Mouse (Mus musculus) midbrain, embryonic 13.5 days (tissue): ENCODE results near the gene Gins2. TPM values are rescaled to one million over a fixed set of nuclear protein-coding genes. Genes with fewer than 3 reads are reported as not detected.

ENCODE experiments used
- ATAC-seq: fragments of 200-750 bp; cut with Nextera tagmentation; 2 replicates; pipeline ENCODE4 v1.8.0; 2017; ENCODE audit warnings: mild to moderate bottlenecking, moderate TSS enrichment, moderate library complexity
- H3K27ac ChIP-seq: fragments of 300-500 bp; sonication (generic); 2 replicates; pipeline ENCODE4 v1.5.1; 2015; ENCODE audit warnings: inconsistent platforms, mild to moderate bottlenecking, moderate library complexity
- H3K27me3 ChIP-seq: fragments of 300-500 bp; sonication (generic); 2 replicates; pipeline ENCODE4 v1.6.1; 2015; ENCODE audit warnings: mild to moderate bottlenecking, inconsistent platforms
- H3K36me3 ChIP-seq: fragments of 300-500 bp; sonication (generic); 2 replicates; pipeline ENCODE4 v1.6.1; 2015; ENCODE audit warnings: mild to moderate bottlenecking, inconsistent platforms
- H3K4me1 ChIP-seq: fragments of 300-500 bp; sonication (generic); replicated peaks from 2 replicates; pipeline ENCODE4 v1.6.1; 2015; ENCODE audit warnings: inconsistent platforms
- H3K4me2 ChIP-seq: fragments of 300-500 bp; sonication (generic); replicated peaks from 2 replicates; pipeline ENCODE4 v1.6.1; 2015; ENCODE audit warnings: moderate library complexity, mild to moderate bottlenecking, inconsistent platforms
- H3K4me3 ChIP-seq: fragments of 300-500 bp; sonication (generic); replicated peaks from 2 replicates; pipeline ENCODE4 v1.5.1; 2015; ENCODE audit warnings: mild to moderate bottlenecking, inconsistent platforms
- H3K9ac ChIP-seq: fragments of 300-500 bp; sonication (generic); replicated peaks from 2 replicates; pipeline ENCODE4 v1.6.1; 2015; ENCODE audit warnings: mild to moderate bottlenecking, inconsistent platforms
- H3K9me3 ChIP-seq: fragments of 300-500 bp; sonication (generic); 2 replicates; pipeline ENCODE4 v1.6.1; 2016; ENCODE audit warnings: mild to moderate bottlenecking, inconsistent platforms
- WGBS: fragments of 180-500 bp; shearing (Covaris S2); methylation state at CpG from one replicate; pipeline ENCODE4 v1.1.7; 2015; 5-methylcytosine and 5-hydroxymethylcytosine counted together
- polyA plus RNA-seq: library from polyadenylated mRNA; unstranded; fragments of >200 nt; fragmentation: Nextera tagmentation; extraction: Ambion mirVana; gene quantifications from 2 replicates; pipeline ENCODE4 v1.2.1, GENCODE M21; 2015

The Gins2 gene
- polyA plus RNA-seq, 1 experiment from 2014 or later: 36.7 TPM

DNA sequence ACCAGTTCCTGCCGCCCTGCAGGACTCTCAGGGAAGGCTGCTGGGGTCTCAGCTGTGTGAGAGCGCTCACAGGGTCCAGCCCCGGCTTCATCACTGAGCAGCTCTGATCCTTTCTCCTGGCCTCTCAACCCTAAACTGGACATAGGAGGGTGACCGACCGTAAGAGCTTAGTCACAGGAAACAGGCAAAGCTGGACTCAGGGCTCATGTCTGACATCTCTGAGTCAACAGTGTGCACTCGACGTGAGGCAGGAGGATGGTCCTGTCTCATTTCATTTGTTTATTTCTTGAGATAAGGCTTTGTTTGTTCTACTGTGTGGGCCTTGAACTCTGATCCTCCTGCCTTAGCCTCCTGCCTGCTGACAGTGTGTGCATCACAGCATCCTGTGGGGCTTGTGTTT, 31.3 kb upstream of the Gins2 start:
- 0 out of 2 replicates have a peak overlapping the region, but pooled peaks have one; percentile 14 for H3K27ac ChIP-seq
- H3K4me3 ChIP-seq: no peak overlapping the region
- H3K9ac ChIP-seq: no peak overlapping the region
- ATAC-seq: no peak
- peaks cover 62% of the 10 kb centered on the region for H3K4me1 ChIP-seq
- WGBS: 48% methylated on average over 7 of the region's 7 CpGs
- H3K4me2 ChIP-seq: no peak overlapping the region
- no peaks in the 10 kb centered on the region for H3K27me3 ChIP-seq
- no peaks in the 10 kb centered on the region for H3K9me3 ChIP-seq
- H3K36me3 ChIP-seq: no peaks in the 10 kb centered on the region

DNA sequence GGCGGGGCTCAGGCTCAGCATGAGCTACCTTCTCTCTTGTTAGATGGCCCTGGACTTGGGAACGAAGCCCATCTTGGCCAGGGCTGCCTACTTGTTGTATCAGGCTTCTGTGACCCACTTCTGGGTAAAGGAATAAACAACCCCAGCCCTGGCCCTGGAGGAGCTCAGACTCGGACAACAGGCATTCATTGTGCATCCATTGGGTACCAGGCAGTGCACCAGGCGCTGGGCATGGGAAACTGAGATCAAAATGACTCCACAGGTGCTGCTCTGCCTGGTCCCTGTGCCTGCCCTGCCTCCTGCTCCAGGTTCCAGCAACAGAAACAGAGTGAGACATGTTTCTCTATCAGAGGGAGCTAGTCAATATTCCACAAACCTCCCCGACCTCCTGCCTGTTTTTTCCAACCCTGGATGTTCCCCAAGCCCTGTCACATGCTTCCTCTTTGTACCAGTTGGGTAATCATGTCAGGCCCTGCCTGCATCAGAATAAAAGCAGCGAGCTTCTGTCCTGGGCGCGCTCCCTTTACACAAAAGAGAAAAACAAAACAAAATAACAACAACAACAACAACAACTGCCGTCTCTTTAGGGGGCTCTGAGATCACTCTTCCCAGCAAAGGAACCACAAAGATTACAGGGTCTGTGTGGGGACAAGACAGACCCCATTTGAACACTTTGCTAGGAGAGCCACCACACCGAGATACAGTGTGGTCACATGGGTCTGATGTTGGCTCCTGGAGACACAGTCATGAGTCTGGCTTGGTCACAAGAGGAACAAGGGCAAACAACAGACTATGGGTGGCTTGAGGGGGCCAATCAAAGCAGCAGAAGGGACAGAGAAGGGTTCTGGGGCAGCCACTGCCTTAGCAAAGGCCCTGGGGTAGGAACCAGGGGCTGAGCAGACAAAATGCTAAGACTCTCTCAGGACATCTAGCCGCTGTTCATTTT, 30.4 kb upstream of the Gins2 start:
- WGBS: 75% methylated on average over 11 of the region's 11 CpGs
- H3K27ac ChIP-seq: 0 out of 2 replicates have a peak overlapping the region, but pooled peaks have one; percentile 14
- ATAC-seq: no peak
- H3K9me3 ChIP-seq: no peaks in the 10 kb centered on the region
- H3K4me2 ChIP-seq: no peak overlapping the region
- H3K27me3 ChIP-seq: no peaks in the 10 kb centered on the region
- no peak overlapping the region for H3K9ac ChIP-seq
- no peak overlapping the region for H3K4me3 ChIP-seq
- no peaks in the 10 kb centered on the region for H3K36me3 ChIP-seq
- H3K4me1 ChIP-seq: peaks cover 63% of the 10 kb centered on the region

DNA sequence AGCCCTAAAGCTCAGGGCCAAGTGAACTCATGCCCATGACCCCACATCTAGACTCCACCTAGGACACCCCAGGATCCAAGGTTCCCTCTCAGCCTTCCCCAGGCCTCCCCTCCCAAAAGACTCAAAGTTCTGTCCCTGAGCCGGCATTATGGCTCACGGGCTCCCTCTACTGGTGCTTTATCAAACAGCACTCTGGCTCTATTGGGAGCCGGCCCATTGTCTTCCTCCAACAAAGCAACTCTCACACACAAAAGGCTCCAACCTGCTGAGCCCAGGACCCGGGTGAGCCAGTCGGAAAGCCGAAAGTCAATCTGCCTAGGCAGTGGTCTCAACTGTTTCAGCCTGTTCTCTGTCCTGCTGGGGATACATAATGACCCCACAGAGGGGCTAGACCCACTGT, 29.0 kb upstream of the Gins2 start:
- H3K27ac ChIP-seq: peak overlapping the region; percentile 68
- H3K36me3 ChIP-seq: no peaks in the 10 kb centered on the region
- 0 out of 2 replicates have a peak overlapping the region, but pooled peaks have one; percentile 22 for H3K4me2 ChIP-seq
- no peak overlapping the region for H3K9ac ChIP-seq
- no peaks in the 10 kb centered on the region for H3K9me3 ChIP-seq
- H3K27me3 ChIP-seq: no peaks in the 10 kb centered on the region; the same call in 1 of the 2 replicates
- under 1% methylated on average over 6 of the region's 6 CpGs for WGBS
- peak; percentile 49 for ATAC-seq
- H3K4me3 ChIP-seq: no peak overlapping the region
- H3K4me1 ChIP-seq: peaks cover 55% of the 10 kb centered on the region

DNA sequence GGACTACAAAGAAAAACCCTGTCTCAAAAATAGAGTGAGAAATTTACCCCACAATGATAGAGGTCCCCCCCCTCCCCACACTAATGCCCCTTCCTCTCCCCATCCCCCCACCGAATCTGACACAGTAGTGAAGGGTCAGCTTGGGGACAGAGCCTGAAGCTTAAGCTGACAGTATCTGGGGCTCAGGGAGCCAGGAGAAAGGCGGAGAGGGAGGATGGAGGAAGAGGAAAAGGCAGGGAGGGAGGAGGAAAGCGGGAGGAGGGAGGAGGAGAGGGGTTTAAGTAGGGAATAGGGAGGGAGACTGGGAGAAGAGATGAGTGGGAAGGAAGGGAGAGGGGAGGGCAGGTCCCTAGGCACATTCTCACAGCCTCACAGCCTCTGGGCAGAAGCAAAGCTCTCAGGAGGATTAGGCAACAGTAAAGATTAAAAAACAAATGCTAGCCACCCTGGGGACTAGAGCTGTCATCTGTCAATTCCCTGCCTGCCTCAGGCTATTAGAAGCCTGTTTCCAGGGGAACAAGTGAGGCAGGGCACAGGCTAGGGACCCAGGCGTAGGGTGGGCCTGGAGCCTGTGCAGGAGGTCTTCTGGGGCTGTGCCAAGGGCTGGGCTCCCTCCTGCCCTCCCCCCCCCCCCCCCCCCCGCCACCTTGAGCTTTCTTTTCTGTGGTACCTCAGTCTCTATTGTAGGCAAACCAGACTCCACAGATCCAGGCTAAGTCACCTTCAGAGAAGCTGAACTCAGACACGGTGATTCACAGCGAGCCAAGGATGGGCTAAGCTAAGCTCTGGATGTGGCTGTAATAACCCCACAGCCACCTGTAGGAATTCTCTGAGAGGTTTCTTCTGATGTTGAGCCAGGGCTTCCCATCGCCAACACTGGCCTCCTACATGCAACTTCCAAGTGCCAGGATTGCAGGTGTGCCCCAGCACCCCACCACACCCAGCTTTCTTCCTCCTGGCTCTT, 27.8 kb upstream of the Gins2 start:
- H3K27me3 ChIP-seq: no peaks in the 10 kb centered on the region; the same call in 1 of the 2 replicates
- ATAC-seq: peak; percentile 87
- 10% methylated on average over 7 of the region's 8 CpGs for WGBS
- H3K9ac ChIP-seq: no peak overlapping the region; the same call in 1 of the 2 replicates
- H3K9me3 ChIP-seq: no peaks in the 10 kb centered on the region
- H3K36me3 ChIP-seq: no peaks in the 10 kb centered on the region
- H3K4me3 ChIP-seq: no peak overlapping the region
- peaks cover 52% of the 10 kb centered on the region for H3K4me1 ChIP-seq
- peak overlapping the region; percentile 79 for H3K27ac ChIP-seq
- 0 out of 2 replicates have a peak overlapping the region, but pooled peaks have one; percentile 1 for H3K4me2 ChIP-seq

DNA sequence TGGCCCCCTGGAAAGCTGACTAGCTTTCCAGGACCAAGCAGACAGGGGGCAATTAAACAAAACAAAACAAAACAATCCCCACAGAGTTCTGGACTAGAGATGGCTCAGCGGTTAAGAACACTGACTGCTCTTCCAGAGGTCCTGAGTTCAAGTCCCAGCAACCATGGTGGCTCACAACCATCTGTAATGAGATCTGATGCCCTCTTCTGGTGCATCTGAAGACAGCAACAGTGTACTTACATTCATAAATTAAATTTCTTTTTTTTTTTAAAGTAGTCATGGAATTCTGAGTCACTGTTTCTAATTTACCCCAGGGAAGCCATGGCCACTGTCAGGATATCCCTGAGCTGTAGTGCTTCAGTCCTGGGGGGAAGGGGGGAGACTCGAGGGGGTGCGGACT, 25.4 kb upstream of the Gins2 start:
- peaks cover 36% of the 10 kb centered on the region for H3K4me1 ChIP-seq
- H3K27me3 ChIP-seq: no peaks in the 10 kb centered on the region; the same call in 1 of the 2 replicates
- no peak for ATAC-seq
- H3K9ac ChIP-seq: no peak overlapping the region
- H3K36me3 ChIP-seq: no peaks in the 10 kb centered on the region
- H3K4me3 ChIP-seq: no peak overlapping the region
- no peaks in the 10 kb centered on the region for H3K9me3 ChIP-seq
- no peak overlapping the region for H3K27ac ChIP-seq
- H3K4me2 ChIP-seq: no peak overlapping the region
- 89% methylated on average over 3 of the region's 3 CpGs for WGBS

DNA sequence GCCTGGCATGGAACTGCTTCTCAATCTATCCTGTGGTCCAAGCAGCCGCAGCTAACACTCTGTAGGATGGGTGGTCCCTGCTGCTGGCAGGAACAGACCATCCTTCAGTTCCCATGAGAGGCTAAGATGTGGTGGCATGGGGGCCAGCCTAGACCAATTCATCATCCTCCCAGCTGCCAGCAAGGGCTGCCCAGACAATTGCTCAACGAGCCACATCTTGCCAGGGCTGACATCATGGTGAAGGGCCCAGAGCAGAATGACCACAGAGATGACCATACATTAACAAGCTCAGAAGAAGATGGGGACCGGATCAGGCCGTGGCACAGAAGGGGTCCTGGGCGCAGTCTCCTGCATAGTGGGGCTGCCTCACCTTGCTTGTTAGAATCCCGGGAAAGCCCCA, 21.7 kb upstream of the Gins2 start:
- H3K9me3 ChIP-seq: no peaks in the 10 kb centered on the region
- no peaks in the 10 kb centered on the region for H3K36me3 ChIP-seq
- 94% methylated on average over 6 of the region's 6 CpGs for WGBS

DNA sequence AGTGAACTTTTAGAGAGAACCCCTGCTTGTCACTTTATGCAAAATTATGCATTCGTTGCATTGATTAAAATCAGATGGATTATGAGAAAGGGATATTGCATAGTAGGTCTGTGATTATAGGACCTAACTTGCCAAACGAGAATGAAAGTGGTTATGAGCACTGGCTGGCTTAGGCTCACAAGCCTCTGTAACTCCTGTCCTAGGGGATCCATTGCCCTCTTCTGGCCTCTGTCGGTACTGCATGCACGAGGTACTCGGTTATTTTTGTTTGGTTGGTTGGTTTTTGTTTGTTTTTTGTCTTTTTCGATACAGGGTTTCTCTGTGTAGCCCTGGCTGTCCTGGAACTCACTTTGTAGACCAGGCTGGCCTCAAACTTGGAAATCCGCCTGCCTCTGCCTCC, 18.8 kb upstream of the Gins2 start:
- H3K4me3 ChIP-seq: no peak overlapping the region
- 15% methylated on average over 7 of the region's 7 CpGs for WGBS
- H3K27me3 ChIP-seq: peaks cover 5% of the 10 kb centered on the region; the same call in 1 of the 2 replicates
- no peak overlapping the region for H3K27ac ChIP-seq
- ATAC-seq: peak; percentile 54
- no peaks in the 10 kb centered on the region for H3K9me3 ChIP-seq
- H3K4me1 ChIP-seq: peaks cover 2% of the 10 kb centered on the region
- H3K4me2 ChIP-seq: no peak overlapping the region
- H3K36me3 ChIP-seq: no peaks in the 10 kb centered on the region
- H3K9ac ChIP-seq: no peak overlapping the region

More for the DNA sequence above, 21.7 kb upstream of the Gins2 start:
- Histone ChIP-seq H3K4me2 (no peak overlapping the region), H3K9ac (no peak overlapping the region), H3K4me1 (peaks cover 5% of the 10 kb centered on the region), H3K27ac (no peak overlapping the region), H3K4me3 (no peak overlapping the region), H3K27me3 (peaks cover 5% of the 10 kb centered on the region)
- ATAC-seq: no peak

DNA sequence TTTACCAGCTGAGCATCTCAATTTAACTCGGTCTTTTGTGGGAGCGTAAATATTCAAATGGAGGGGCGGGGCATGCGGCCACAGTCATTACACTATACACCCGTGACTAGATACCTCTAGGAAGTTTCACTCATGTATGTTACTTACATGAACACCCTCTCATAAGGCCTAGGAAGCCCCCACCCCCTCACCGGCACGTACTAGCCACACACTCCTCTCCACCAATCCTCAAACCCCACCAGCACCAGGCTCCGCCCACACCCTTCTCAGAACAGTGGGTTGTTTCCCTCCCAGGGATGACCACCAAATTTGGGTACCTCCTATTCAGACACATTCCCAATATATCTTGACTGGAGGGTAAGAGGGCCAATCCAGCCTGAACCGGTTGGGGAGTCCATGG, 18.4 kb upstream of the Gins2 start:
- Histone ChIP-seq H3K4me2 (no peak overlapping the region), H3K4me3 (no peak overlapping the region), H3K27ac (no peak overlapping the region), H3K4me1 (peaks cover 6% of the 10 kb centered on the region), H3K9me3 (no peaks in the 10 kb centered on the region), H3K36me3 (no peaks in the 10 kb centered on the region), H3K9ac (no peak overlapping the region), H3K27me3 (peaks cover 5% of the 10 kb centered on the region; the same call in 1 of the 2 replicates)
- peak; percentile 31; the same call in 1 of the 2 replicates for ATAC-seq
- 81% methylated on average over 9 of the region's 9 CpGs for WGBS

DNA sequence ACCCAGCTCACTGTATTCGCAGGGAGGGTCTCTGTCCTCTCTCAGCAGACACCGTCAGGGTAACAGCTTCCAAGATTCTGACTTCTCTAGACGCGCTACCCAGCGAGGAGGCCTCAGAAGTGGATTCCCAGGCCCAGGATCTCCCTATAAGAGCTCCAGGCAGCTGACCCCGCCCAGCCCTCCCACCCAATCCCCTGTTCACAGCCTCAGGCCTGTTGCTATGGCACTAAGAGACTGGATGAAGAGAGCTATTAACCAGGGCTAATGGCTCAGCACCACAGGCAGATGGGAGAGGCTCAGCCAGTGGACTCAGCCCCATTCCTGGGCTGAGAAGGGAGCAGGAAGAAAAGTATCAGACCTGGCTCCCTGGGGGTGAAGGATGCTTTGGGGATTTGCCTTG, 13.6 kb upstream of the Gins2 start:
- Histone ChIP-seq H3K4me3 (no peak overlapping the region), H3K27ac (0 out of 2 replicates have a peak overlapping the region, but pooled peaks have one; percentile 14), H3K9ac (no peak overlapping the region; the same call in 1 of the 2 replicates), H3K4me2 (no peak overlapping the region), H3K36me3 (no peaks in the 10 kb centered on the region), H3K9me3 (no peaks in the 10 kb centered on the region), H3K27me3 (0 out of 2 replicates have a peak, but pooled peaks cover 7% of the 10 kb centered on the region), H3K4me1 (peaks cover 17% of the 10 kb centered on the region)
- ATAC-seq: peak; percentile 50; the same call in 1 of the 2 replicates
- 25% methylated on average over 6 of the region's 6 CpGs for WGBS

DNA sequence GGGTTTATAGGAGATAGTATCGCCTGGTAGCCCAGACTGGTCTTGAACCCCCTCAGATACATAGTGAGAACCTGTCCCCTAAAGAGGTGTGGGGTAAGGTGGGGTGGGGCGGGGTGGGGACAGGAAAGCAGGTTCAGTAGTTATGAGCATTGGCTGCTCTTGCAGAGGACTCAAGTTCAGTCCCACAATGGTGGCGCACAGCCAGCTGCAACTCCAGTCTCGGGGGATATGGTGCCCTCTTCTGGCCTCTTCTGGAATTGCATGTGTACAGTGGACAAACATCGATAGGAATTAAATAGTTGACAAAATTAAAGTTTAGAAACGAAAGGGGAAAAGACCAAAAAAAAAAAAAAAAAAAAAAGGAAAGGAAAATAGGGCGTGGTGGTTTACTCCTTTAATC, 10.4 kb upstream of the Gins2 start:
- Histone ChIP-seq H3K36me3 (no peaks in the 10 kb centered on the region), H3K4me2 (no peak overlapping the region), H3K27ac (no peak overlapping the region), H3K9ac (no peak overlapping the region), H3K4me3 (no peak overlapping the region), H3K4me1 (peaks cover 17% of the 10 kb centered on the region), H3K27me3 (peaks cover 13% of the 10 kb centered on the region; the same call in 1 of the 2 replicates), H3K9me3 (no peaks in the 10 kb centered on the region)
- ATAC-seq: no peak
- WGBS: 53% methylated on average over 7 of the region's 7 CpGs

DNA sequence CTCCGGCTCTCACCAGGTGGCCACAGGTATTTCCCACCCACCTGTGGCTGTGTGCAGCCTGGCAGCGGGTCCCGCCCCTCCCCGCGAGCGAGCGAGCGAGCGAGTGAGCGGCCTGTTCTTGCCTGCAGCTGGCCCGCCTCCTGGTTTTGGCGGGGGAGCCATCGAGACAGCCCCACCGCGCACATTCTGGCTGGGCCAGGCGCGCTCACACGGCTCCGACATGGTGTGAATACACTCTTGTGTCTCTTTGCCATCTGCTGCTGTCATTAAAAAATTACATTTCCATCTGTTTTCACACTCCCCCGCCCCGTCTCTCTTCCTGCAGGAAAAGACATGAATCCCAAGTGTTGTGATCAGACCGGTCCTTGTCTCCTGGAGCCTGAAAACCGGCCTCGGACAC, 9.5 kb upstream of the Gins2 start:
- peaks cover 13% of the 10 kb centered on the region; the same call in 1 of the 2 replicates for H3K27me3 ChIP-seq
- no peaks in the 10 kb centered on the region for H3K36me3 ChIP-seq
- no peak overlapping the region for H3K9ac ChIP-seq
- H3K9me3 ChIP-seq: no peaks in the 10 kb centered on the region
- WGBS: 33% methylated on average over 24 of the region's 24 CpGs
- ATAC-seq: no peak
- H3K4me2 ChIP-seq: no peak overlapping the region
- H3K4me3 ChIP-seq: no peak overlapping the region
- peaks cover 17% of the 10 kb centered on the region for H3K4me1 ChIP-seq
- H3K27ac ChIP-seq: no peak overlapping the region
